Mouse (Mus musculus) heart, postnatal 0 days (tissue): ENCODE data around the gene Zfp574.

ENCODE experiments used
- CTCF ChIP-seq: IDR thresholded peaks from 2 replicates; pipeline ENCODE4 v1.5.1; 2016; ENCODE audit warnings: antibody characterized with exemption, control low read depth, low read depth
- EP300 ChIP-seq: IDR thresholded peaks from 2 replicates; pipeline ENCODE4 v1.6.1; 2016; ENCODE audit warnings: antibody characterized with exemption, low read depth

DNA sequence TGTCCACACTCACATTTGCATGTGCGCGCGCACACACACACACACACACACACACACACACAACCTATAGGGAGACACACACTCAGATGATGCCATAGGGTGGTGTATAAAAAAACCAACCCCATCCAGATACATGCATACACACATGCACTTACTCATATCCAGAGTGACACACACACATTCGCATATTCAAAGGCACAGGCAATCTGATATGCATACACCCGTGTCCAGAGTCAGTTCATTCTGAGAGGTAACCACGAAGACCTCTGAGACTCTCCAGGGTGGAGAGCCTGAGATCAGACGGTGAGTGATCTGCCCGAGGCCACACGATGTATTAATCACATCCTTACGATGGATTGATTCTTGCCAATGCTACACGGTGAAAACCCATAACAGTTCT lies 58.2 kb downstream of the Zfp574 start:
- TF ChIP-seq CTCF (no peak), EP300 (no peak)
